Mouse (Mus musculus) cerebellum, adult (tissue): ENCODE data around the gene Erbb2.
A peak's percentile ranks its signal among the peaks of the same experiment; 100 is the strongest.

ENCODE experiments used
- ATAC-seq: cut with Nextera tagmentation; 2 replicates; pipeline ENCODE4 v1.9.2; 2017; ENCODE audit warnings: mild to moderate bottlenecking, moderate library complexity, mixed read lengths; ENCODE audit not compliant: insufficient number of reproducible peaks, low FRiP score, low TSS enrichment

Erbb2 gene

GRCm38 (mm10) chr11:98384721-98385637, 27.3 kb upstream of the Erbb2 start:
- ATAC-seq, result no peak

- no peak for ATAC-seq
These were observed 26.4 kb upstream of the Erbb2 start, which contains the start of gene Pnmt for GRCm38 (mm10) chr11:98385638-98386585. Gene Pnmt (plus strand): TSS chr11:98386450.

- ATAC-seq, result no peak
These were observed 25.7 kb upstream of the Erbb2 start for GRCm38 (mm10) chr11:98386596-98386995.

GRCm38 (mm10) chr11:98387056-98387577, 25.2 kb upstream of the Erbb2 start:
- ATAC-seq, result no peak

- ATAC-seq, result no peak
These were observed 24.0 kb upstream of the Erbb2 start for GRCm38 (mm10) chr11:98388282-98388681.

- no peak for ATAC-seq
These were observed 23.0 kb upstream of the Erbb2 start for GRCm38 (mm10) chr11:98389221-98389780.

- no peak for ATAC-seq
These were observed 22.1 kb upstream of the Erbb2 start for GRCm38 (mm10) chr11:98390141-98390540.

- ATAC-seq, result no peak
These were observed 20.2 kb upstream of the Erbb2 start for GRCm38 (mm10) chr11:98392034-98392433.

GRCm38 (mm10) chr11:98392645-98393044, 19.6 kb upstream of the Erbb2 start:
- ATAC-seq, result no peak

GRCm38 (mm10) chr11:98393317-98393716, 19.0 kb upstream of the Erbb2 start:
- ATAC-seq, result no peak

GRCm38 (mm10) chr11:98394301-98394700, 18.0 kb upstream of the Erbb2 start:
- no peak for ATAC-seq

- no peak for ATAC-seq
These were observed 17.2 kb upstream of the Erbb2 start for GRCm38 (mm10) chr11:98395041-98395440.

GRCm38 (mm10) chr11:98397946-98398345, 14.3 kb upstream of the Erbb2 start:
- no peak for ATAC-seq

- ATAC-seq, result peak; percentile 85
These were observed 12.0 kb upstream of the Erbb2 start, which contains the start of gene Pgap3 for GRCm38 (mm10) chr11:98400161-98400726. Gene Pgap3 (minus strand): TSS chr11:98400490.

GRCm38 (mm10) chr11:98400816-98401215, 11.5 kb upstream of the Erbb2 start:
- ATAC-seq, result no peak

- no peak for ATAC-seq
These were observed 5.6 kb upstream of the Erbb2 start for GRCm38 (mm10) chr11:98406621-98407020.

- no peak for ATAC-seq
These were observed 3.4 kb upstream of the Erbb2 start for GRCm38 (mm10) chr11:98408872-98409271.

- no peak for ATAC-seq
These were observed 2.9 kb upstream of the Erbb2 start for GRCm38 (mm10) chr11:98409341-98409822.

- no peak for ATAC-seq
These were observed 579 bp downstream of the Erbb2 start for GRCm38 (mm10) chr11:98412797-98413301.

GRCm38 (mm10) chr11:98413731-98414130, 1.5 kb downstream of the Erbb2 start:
- ATAC-seq, result no peak
